Mouse (Mus musculus) midbrain, embryonic 10.5 days (tissue): Measurements from ENCODE around the gene Tep1. TPM values are rescaled to one million over a fixed set of nuclear protein-coding genes. Genes with fewer than 3 reads are reported as not detected.
"Not testable (repeated sequence)": the region's sequence is repeated elsewhere in the genome, so short reads cannot be mapped to it uniquely, and the experiment has no call there.

ENCODE experiments used
- DNase-seq: peaks from one replicate; pipeline ENCODE4 v3.0.0-alpha.2; 2017; ENCODE audit warnings: low spot score
- H3K27ac ChIP-seq: fragments of 300-500 bp; sonication (generic); replicated peaks from 2 replicates; pipeline ENCODE4 v1.5.1; 2016; ENCODE audit warnings: mild to moderate bottlenecking
- H3K27me3 ChIP-seq: fragments of 300-500 bp; sonication (generic); 2 replicates; pipeline ENCODE4 v1.6.1; 2016; ENCODE audit warnings: low read depth, mild to moderate bottlenecking; ENCODE audit not compliant: poor library complexity, severe bottlenecking
- H3K36me3 ChIP-seq: fragments of 300-500 bp; sonication (generic); 2 replicates; pipeline ENCODE4 v1.6.1; 2016; ENCODE audit warnings: mild to moderate bottlenecking, moderate library complexity
- H3K4me1 ChIP-seq: fragments of 300-500 bp; sonication (generic); 2 replicates; pipeline ENCODE4 v1.6.1; 2016
- H3K4me3 ChIP-seq: fragments of 300-500 bp; sonication (generic); 2 replicates; pipeline ENCODE4 v1.5.1; 2016; ENCODE audit warnings: mild to moderate bottlenecking, moderate library complexity
- H3K9me3 ChIP-seq: fragments of 300-500 bp; sonication (generic); replicated peaks from 2 replicates; pipeline ENCODE4 v1.6.1; 2016; ENCODE audit warnings: mild to moderate bottlenecking
- WGBS: fragments of 180-500 bp; shearing (Covaris S2); methylation state at CpG from one replicate; pipeline ENCODE4 v1.1.7; 2016; 5-methylcytosine and 5-hydroxymethylcytosine counted together
- polyA plus RNA-seq: library from polyadenylated mRNA; unstranded; fragments of >200 nt; fragmentation: Nextera tagmentation; extraction: Ambion mirVana; gene quantifications from 2 replicates; pipeline ENCODE4 v1.2.1, GENCODE M21; 2016

Gene Tep1
- polyA plus RNA-seq = 3.9 and 5.0 TPM in 2 replicates

DNA sequence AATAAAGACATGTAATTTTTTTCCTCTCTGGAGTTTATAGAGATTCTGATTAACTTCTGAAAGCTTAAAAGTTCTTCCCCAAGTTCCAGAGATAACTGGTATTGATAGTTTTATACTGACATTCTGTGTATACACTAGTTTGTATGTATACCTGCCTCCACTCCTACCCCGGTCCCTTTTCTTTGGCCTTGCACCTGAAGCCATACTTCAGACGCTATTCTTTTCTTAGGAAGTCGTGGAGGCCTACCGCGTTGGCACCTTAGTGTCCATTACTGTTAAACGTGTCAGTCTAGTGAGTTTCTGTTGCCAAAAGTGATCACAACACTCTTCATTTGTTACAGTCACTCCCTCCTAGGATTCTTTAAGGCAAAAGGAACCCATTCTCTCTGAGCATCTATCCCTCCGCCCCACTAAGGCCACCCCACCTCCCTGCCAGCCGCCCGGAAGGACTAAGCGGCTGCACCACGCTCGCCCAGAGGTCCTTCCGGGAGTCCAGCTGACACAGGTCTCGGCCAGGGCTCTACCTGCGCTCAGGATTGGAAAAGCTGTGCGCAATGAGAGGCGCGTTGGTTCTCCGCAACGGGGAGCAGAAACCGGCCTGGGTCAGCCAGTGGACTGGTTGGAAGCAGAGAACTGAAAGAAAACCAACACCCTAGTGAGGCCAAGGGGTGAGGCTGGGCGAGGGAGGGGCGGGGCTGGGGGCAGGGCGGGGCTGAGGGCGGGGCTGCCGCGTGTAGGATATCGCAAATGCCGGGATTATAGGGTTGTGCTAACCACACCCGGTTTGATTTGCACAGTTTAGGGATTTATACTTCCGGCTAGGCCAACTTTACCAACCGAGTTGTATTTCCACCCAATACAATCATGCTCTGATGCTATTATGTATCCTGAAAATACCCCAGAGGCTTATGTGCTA lies at the start of gene Tep1:
Tep1 (minus strand) TSS at position 672 of the 916 bp plus-strand sequence.
- Histone ChIP-seq H3K9me3 (no peaks in the 10 kb centered on the region), H3K4me1 (peaks cover 12% of the 10 kb centered on the region), H3K27ac (peak within 1 kb of the TSS; percentile 81), H3K27me3 (no peaks in the 10 kb centered on the region), H3K4me3 (peak within 1 kb of the TSS; percentile 61), H3K36me3 (0 out of 2 replicates have a peak, but pooled peaks cover 4% of the 10 kb centered on the region)
- peak; percentile 75 for DNase-seq
- 8% methylated on average over 32 of the region's 32 CpGs for WGBS

DNA sequence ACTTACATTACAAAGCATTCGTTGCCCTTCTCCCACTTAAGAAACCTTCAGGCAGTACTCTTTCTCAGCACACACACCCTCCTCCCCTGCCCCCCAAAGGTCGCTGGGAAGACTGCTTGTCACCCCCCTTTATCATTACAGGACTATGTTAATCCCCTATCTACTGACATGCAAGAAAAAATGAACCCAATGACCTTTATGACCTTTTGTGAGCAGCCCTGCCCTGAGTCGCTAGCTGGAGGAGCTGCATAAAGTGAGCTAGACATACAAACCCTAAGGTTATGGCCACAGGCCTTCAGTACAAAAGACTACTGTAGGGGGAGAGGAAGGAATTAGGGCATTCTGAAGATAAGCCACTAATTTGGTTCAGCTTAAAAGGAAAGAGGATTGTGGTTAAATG lies 41.0 kb upstream of the Tep1 start:
- Histone ChIP-seq H3K36me3 (peaks cover 57% of the 10 kb centered on the region), H3K4me1 (no peaks in the 10 kb centered on the region), H3K27me3 (no peaks in the 10 kb centered on the region), H3K27ac (no peak overlapping the region), H3K4me3 (no peak overlapping the region), H3K9me3 (no peaks in the 10 kb centered on the region)
- 66% methylated on average over 3 of the region's 3 CpGs for WGBS
- DNase-seq = no peak

DNA sequence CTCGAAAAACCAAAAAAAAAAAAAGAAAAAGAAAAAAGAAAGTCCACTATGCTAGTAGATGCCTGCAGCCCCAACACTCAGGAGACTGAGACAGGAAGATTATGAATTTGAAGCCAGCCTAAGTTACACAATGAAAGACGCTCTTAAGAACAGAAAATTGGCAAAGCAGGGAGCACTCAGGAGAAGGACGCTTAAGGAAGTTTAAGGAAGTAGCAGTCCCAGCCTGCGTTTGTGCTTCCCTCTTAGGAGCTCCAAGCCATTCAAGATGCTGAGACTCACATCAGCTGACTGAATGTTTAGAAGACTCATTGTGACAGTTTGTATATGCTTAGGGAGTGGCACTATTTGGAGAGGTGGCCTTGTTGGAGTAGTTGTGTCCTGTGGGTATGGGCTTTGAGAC lies 37.8 kb upstream of the Tep1 start:
- H3K9me3 ChIP-seq = no peaks in the 10 kb centered on the region
- H3K4me1 ChIP-seq = peaks cover 9% of the 10 kb centered on the region
- H3K27me3 ChIP-seq = no peaks in the 10 kb centered on the region
- no peak overlapping the region for H3K27ac ChIP-seq
- H3K36me3 ChIP-seq = peaks cover 27% of the 10 kb centered on the region
- WGBS = 86% methylated on average over 4 of the region's 4 CpGs
- no peak for DNase-seq
- H3K4me3 ChIP-seq = no peak overlapping the region

DNA sequence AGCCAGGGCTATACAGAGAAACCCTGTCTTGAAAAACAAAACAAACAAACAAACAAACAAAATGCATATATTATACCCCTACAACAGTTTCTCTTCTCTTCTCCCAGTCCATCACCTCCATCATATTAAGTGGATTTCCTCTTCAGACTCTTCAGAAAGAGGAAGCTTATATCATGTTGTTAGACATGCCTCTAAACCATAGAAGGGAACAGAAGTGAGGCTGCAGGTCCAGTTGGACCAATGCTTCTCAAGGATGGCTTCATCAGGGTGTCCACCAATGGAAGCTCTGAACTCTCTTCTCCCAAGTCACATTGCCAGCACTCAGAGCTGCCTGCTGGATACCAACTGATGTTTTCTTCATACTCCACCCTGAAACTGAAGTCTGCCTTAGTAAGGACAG lies 35.0 kb upstream of the Tep1 start:
- not testable (repeated sequence) for H3K4me1 ChIP-seq, H3K9me3 ChIP-seq, H3K27ac ChIP-seq, DNase-seq, H3K27me3 ChIP-seq, H3K36me3 ChIP-seq, H3K4me3 ChIP-seq

DNA sequence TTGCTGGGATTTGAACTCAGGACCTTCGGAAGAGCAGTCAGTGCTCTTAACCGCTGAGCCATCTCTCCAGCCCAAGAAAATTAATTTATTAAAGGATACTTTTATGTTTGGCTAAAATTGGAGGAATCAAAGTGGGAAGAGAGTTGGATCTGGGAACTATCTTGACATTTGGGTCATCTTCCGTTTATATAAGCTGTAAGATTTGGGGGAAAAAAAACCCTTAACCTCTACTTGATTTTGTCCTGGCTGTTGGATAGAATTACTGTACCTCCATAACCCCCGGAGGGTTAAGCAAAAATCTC lies 34.4 kb upstream of the Tep1 start:
- H3K27me3 ChIP-seq = no peaks in the 10 kb centered on the region
- no peaks in the 10 kb centered on the region for H3K36me3 ChIP-seq
- DNase-seq = no peak
- H3K4me3 ChIP-seq = no peak overlapping the region
- peaks cover 9% of the 10 kb centered on the region for H3K4me1 ChIP-seq
- H3K27ac ChIP-seq = no peak overlapping the region
- no peaks in the 10 kb centered on the region for H3K9me3 ChIP-seq
- WGBS = 86% methylated on average over 4 of the region's 4 CpGs

DNA sequence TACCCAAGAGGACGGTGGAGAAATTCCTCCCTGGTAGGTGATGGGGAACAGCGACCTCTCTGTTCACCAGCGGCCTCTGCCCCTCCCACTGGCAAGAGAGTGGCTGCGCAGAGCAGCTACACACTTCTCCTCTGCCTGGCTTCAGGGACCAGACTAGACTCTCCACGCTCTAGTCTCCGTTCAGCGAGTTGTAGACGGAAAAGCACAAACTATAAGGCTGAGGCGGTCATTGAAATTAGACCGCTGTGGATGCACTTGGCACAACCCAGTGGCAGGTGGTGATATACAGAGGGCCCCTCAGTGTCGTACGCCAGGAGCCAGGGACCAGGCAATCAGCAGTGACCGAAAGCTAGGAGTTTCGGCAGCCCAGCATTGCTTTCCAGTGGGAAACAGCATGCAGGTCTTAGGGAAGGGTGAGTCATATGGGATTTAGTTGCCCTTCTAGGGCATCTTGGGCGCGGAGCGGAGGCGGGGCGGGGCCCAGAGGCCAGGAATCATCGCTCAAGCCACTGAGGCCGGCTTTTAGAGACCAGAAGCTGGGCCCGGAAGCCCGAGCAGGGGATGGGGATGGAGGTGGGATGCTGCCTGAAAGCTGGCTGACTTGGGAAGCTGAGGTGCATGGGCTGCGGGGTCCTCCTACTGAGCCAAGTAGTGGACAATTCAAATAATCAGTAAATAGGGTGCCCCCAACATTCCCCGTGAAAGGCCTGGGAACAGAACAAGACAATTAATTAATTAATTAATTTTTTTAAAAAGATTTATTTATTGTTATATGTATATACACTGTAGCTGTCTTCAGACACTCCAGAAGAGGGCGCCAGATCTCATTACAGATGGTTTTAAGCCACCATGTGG lies 33.8 kb upstream of the Tep1 start:
- DNase-seq = peak; percentile 67
- H3K27ac ChIP-seq = peak overlapping the region; percentile 77
- H3K27me3 ChIP-seq = no peaks in the 10 kb centered on the region
- H3K9me3 ChIP-seq = no peaks in the 10 kb centered on the region
- peak overlapping the region; percentile 60 for H3K4me3 ChIP-seq
- no peaks in the 10 kb centered on the region for H3K36me3 ChIP-seq
- peaks cover 9% of the 10 kb centered on the region for H3K4me1 ChIP-seq
- WGBS = 2% methylated on average over 26 of the region's 26 CpGs

DNA sequence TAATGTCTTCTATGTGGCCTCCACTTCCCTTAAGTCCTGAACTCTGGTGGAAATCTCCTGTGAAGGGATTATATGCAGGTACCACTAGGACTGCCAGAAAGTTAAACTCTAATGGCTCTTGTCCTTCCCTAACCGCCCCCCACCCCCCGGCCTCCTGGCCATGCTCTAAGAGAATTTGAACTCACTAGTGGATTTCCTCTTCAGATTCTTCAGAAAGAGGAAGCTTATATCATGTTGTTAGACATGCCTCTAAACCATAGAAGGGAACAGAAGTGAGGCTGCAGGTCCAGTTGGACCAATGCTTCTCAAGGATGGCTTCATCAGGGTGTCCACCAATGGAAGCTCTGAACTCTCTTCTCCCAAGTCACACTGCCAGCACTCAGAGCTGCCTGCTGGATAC lies 27.6 kb upstream of the Tep1 start:
- H3K9me3 ChIP-seq = not testable (repeated sequence)

DNA sequence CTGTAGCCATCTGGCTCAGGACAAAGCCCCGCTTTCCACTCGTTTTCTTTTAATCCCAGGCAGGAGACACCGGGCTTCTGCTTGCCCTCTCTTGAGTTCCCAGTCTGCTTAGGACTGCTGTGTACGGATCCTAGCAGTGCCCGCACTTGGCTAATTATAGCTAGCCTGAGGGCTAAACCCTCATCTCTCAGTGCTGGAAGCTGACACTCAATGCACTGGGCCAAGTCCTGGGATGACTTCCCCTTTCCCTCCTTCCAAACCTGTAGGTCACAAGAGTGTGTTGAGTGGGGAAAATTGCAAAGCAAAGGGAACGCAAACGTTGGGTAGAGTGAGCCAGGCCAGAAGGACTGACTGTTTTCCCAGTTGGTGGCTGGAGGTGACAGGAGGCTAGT lies 27.0 kb upstream of the Tep1 start, which contains the start of gene Klhl33:
Klhl33 (minus strand) TSS at position 134 of the 392 bp plus-strand sequence.
- peak within 1 kb of the TSS; percentile 47 for H3K27ac ChIP-seq
- peak within 1 kb of the TSS; percentile 56 for H3K4me3 ChIP-seq
- no peaks in the 10 kb centered on the region for H3K36me3 ChIP-seq
- peaks cover 17% of the 10 kb centered on the region for H3K4me1 ChIP-seq
- H3K9me3 ChIP-seq = no peaks in the 10 kb centered on the region
- peak; percentile 13 for DNase-seq
- peaks cover 33% of the 10 kb centered on the region for H3K27me3 ChIP-seq
- 51% methylated on average over 7 of the region's 7 CpGs for WGBS

More for the DNA sequence above, 27.6 kb upstream of the Tep1 start:
- not testable (repeated sequence) for H3K27ac ChIP-seq, H3K36me3 ChIP-seq, H3K4me3 ChIP-seq, DNase-seq
- WGBS = 93% methylated on average over 2 of the region's 2 CpGs
- peaks cover 17% of the 10 kb centered on the region for H3K4me1 ChIP-seq
- peaks cover 33% of the 10 kb centered on the region for H3K27me3 ChIP-seq

DNA sequence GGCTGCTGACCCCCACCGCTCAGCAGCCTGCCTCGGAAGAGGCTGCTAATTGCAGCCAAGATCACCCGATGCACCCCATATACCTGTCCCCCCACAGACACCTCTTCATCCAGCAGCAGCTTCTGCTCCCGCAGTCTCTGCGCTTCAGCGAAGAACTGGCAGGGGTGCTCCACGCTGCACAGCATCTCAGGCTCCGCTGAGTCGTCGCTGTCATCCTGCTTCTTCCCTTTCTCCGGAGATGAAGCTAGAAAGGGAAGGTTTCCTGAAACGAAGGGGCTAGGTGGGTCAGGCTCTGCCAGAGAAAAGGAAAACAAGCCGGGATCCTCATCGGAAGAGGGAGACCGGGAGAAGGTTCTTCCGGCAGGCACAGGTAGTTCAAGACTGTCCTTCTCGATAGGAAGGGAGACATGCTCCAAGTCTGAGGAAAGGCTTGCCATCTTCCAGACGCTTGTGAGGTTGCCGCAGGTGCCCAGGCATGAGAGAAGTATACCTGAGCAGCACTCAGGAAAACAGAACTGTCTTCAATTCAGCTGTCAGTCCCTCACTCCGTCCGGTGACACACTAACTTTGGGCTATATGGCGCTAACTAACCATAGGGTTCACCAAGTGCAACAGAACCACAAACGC lies 26.5 kb upstream of the Tep1 start:
- no peaks in the 10 kb centered on the region for H3K9me3 ChIP-seq
- DNase-seq = peak; percentile 36
- peak overlapping the region; percentile 47 for H3K27ac ChIP-seq
- WGBS = 19% methylated on average over 23 of the region's 23 CpGs
- peaks cover 17% of the 10 kb centered on the region for H3K4me1 ChIP-seq
- H3K4me3 ChIP-seq = peak overlapping the region; percentile 56
- H3K27me3 ChIP-seq = peaks cover 33% of the 10 kb centered on the region
- H3K36me3 ChIP-seq = no peaks in the 10 kb centered on the region

DNA sequence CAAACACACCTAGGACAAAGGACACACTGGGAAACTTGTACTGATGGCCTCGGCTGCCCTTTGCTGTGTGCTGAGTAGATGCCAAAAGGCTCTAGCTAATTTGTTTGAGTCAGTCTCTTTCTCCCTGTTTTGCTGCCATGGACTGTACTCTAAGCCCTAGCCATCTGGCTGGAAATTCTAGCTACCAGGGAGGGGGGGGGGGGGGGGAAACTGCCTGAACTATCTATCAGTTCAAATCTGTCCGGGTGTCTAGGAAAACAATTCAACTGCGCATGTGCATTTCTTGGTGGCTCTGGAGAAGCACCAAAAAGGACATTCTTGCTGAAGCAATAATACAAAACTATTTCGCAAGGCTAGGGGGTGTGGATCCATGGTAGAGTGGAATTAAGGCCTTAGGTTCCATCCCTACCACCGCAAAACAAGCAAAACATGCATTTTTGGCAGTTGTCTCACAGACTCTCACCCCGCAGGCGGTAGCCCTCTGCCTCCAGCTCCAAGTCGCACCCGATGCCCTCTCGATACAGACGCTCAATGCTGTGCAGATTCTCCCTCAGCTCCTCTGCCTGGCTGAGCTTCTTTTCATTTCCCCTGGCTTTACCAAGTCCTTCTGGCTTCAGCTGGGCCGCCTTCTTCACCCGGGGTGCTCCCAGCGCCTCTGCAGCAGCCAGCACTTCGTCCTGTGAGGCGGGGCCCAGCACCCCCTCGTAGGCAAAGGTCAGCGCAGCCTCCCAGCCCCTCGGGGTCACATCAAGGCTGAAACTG lies 25.8 kb upstream of the Tep1 start:
- H3K27ac ChIP-seq = peak overlapping the region; percentile 47
- WGBS = 17% methylated on average over 19 of the region's 19 CpGs
- H3K9me3 ChIP-seq = no peaks in the 10 kb centered on the region

DNA sequence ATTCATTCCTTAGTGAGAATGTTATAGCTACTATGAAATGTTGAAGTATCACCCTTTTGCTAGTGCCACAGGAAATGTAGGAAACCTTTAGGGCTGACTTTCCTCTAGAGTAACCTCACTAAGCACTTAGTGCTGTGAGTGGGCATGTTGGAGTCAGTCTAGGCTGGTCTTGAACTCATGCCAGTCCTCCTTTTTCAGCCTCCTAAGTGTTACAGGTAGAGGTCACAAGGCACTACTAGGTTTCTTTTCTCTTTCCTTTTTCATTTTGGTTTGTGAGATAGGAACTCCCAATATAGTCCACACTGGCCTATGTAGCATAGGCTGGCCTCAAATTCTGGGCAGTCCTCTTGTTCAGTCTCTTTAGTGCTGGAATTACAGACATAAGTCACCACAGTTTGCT lies 25.0 kb upstream of the Tep1 start:
- no peaks in the 10 kb centered on the region for H3K36me3 ChIP-seq
- H3K27me3 ChIP-seq = peaks cover 33% of the 10 kb centered on the region
- H3K9me3 ChIP-seq = no peaks in the 10 kb centered on the region
- peaks cover 17% of the 10 kb centered on the region for H3K4me1 ChIP-seq
- no peak for DNase-seq
- no peak overlapping the region for H3K4me3 ChIP-seq
- no peak overlapping the region for H3K27ac ChIP-seq

More for the DNA sequence above, 25.8 kb upstream of the Tep1 start:
- Histone ChIP-seq H3K4me1 (peaks cover 17% of the 10 kb centered on the region), H3K36me3 (no peaks in the 10 kb centered on the region), H3K4me3 (peak overlapping the region; percentile 56), H3K27me3 (peaks cover 33% of the 10 kb centered on the region)
- peak; percentile 33 for DNase-seq
